Comparison of ENCODE assay signal across 13 mouse cellular contexts in genomic region chr6:48432893-48433816, GRCm38 (mm10). TPM values are rescaled to one million over a fixed set of nuclear protein-coding genes. Genes with fewer than 3 reads are reported as not detected.
A peak's percentile ranks its signal among the peaks of the same experiment; 100 is the strongest.
DNase-seq lines count a peak whose midpoint lies in the region; ATAC-seq and TF ChIP-seq lines count a peak whose summit lies in the region.
"Had no signal": no experiment of that assay in that cellular context is flagged by ENCODE, and none has a peak within 500 bp of the region (broad histone marks: within the 10 kb centered on the region; RNA-seq: fewer than 3 reads in every experiment).

No protein-coding gene starts in this region.

- no peak for TF ChIP-seq CTCF in layer of hippocampus, adult 2 months (conservative IDR thresholded peaks at IDR 0.05)

- H3K9me3 ChIP-seq in embryonic facial prominence, embryonic 13.5 days: no peaks in the 10 kb centered on the region
- H3K9me3 ChIP-seq in intestine, embryonic 14.5 days (ENCODE audit: control insufficient read depth, low read length): no peaks in the 10 kb centered on the region
- H3K9me3 ChIP-seq: midbrain, embryonic 15.5 days had no signal

- intact Hi-C loops in heart, postnatal 25 days (cut with DNase I): no loop called here
- intact Hi-C loops in left cerebral cortex, postnatal 14 days (cut with DNase I): no loop called here

- 0 out of 2 replicates have a peak, but pooled peaks have one; percentile 2 for ATAC-seq in embryonic facial prominence, embryonic 13.5 days (ENCODE audit: insufficient number of reproducible peaks, insufficient read depth, low FRiP score, low TSS enrichment, low read depth)
- peak; percentile 48 for ATAC-seq in intestine, embryonic 14.5 days (replicated peaks; ENCODE audit: low FRiP score, low TSS enrichment, low read depth)
- ATAC-seq: hindbrain, embryonic 16.5 days; midbrain, embryonic 15.5 days had no signal

- peaks cover 4% of the 10 kb centered on the region for H3K27me3 ChIP-seq in embryonic facial prominence, embryonic 13.5 days
- H3K27me3 ChIP-seq in intestine, embryonic 14.5 days (replicated peaks; ENCODE audit: control insufficient read depth, insufficient read depth, low read length): no peaks in the 10 kb centered on the region

- peaks cover 22% of the 10 kb centered on the region for H3K36me3 ChIP-seq in embryonic facial prominence, embryonic 13.5 days
- H3K36me3 ChIP-seq in intestine, embryonic 14.5 days (ENCODE audit: control insufficient read depth, insufficient read depth, low read length): peaks cover 22% of the 10 kb centered on the region
- H3K36me3 ChIP-seq: midbrain, embryonic 15.5 days had no signal

- 54% methylated on average over 12 of the region's 12 CpGs for WGBS in embryonic facial prominence, embryonic 13.5 days
- WGBS in intestine, embryonic 14.5 days: 38% methylated on average over 12 of the region's 12 CpGs

- no peak overlapping the region for H3K4me3 ChIP-seq in layer of hippocampus, adult 2 months
- H3K4me3 ChIP-seq in embryonic facial prominence, embryonic 13.5 days: no peak overlapping the region
- no peak overlapping the region for H3K4me3 ChIP-seq in intestine, embryonic 14.5 days (ENCODE audit: low read depth, low read length)
- H3K4me3 ChIP-seq: midbrain, embryonic 15.5 days had no signal

- H3K4me2 ChIP-seq in embryonic facial prominence, embryonic 13.5 days: peak overlapping the region; percentile 27; the same call in 1 of the 2 replicates
- H3K4me2 ChIP-seq in intestine, embryonic 14.5 days (ENCODE audit: low read length): no peak overlapping the region
- H3K4me2 ChIP-seq: midbrain, embryonic 15.5 days had no signal

- peaks cover 33% of the 10 kb centered on the region for H3K4me1 ChIP-seq in embryonic facial prominence, embryonic 13.5 days
- peaks cover 16% of the 10 kb centered on the region for H3K4me1 ChIP-seq in intestine, embryonic 14.5 days (replicated peaks; ENCODE audit: control insufficient read depth, insufficient read depth, low read length)

- no peak for DNase-seq in layer of hippocampus, adult 2 months (ENCODE audit: low spot score in 2 of 2)
- DNase-seq in layer of hippocampus, postnatal 14 days (ENCODE audit: low spot score in 2 of 2): no peak
- no peak for DNase-seq in intestine, embryonic 14.5 days (ENCODE audit: low spot score)
- DNase-seq in lung, postnatal 10 days: peak; percentile 28
- DNase-seq in heart, postnatal 25 days (ENCODE audit: low spot score): no peak
- DNase-seq in left cerebral cortex, postnatal 14 days (ENCODE audit: low spot score in 2 of 2): no peak
- no peak for DNase-seq in thymus, postnatal 4 days
- DNase-seq: cerebellum, adult 9-11 months; gastrocnemius, postnatal 14 days; right cerebral cortex, postnatal 14 days had no signal

- no peak overlapping the region for H3K9ac ChIP-seq in embryonic facial prominence, embryonic 13.5 days
- H3K9ac ChIP-seq in intestine, embryonic 14.5 days (ENCODE audit: low read length): no peak overlapping the region
- H3K9ac ChIP-seq: midbrain, embryonic 15.5 days had no signal

- H3K27ac ChIP-seq in layer of hippocampus, adult 2 months: peak overlapping the region; percentile 47; the same call in 1 of the 2 replicates
- H3K27ac ChIP-seq in embryonic facial prominence, embryonic 13.5 days: peak overlapping the region; percentile 80
- H3K27ac ChIP-seq in intestine, embryonic 14.5 days (ENCODE audit: low read depth): peak overlapping the region; percentile 30; the same call in 1 of the 2 replicates
- H3K27ac ChIP-seq: midbrain, embryonic 15.5 days had no signal

RNA-seq across cellular contexts. Expression of gene Zfp467, which starts 12.5 kb away (rescaled TPM):
- 10 to 100 TPM; 20.2 to 25.8 TPM for total RNA-seq in layer of hippocampus, adult 2 months (2021)
- 10 to 100 TPM; 19.0 to 20.0 TPM for total RNA-seq in layer of hippocampus, postnatal 14 days (2021)
- polyA plus RNA-seq in embryonic facial prominence, embryonic 13.5 days (2015; fragmentation: Nextera tagmentation; extraction: Ambion mirVana): 30.2 and 31.6 TPM in 2 replicates
- 22.4 and 23.1 TPM in 2 replicates for polyA plus RNA-seq in intestine, embryonic 14.5 days (2014; fragmentation: Nextera tagmentation; extraction: Ambion mirVana)
- total RNA-seq in heart, postnatal 25 days (2021): 10 to 100 TPM; 11.7 to 12.4 TPM
- 10 to 100 TPM; 15.8 to 21.2 TPM for total RNA-seq in left cerebral cortex, postnatal 14 days (2021)

RNA-seq across cellular contexts. Expression of gene Sspo, which starts 14.9 kb away (rescaled TPM):
- total RNA-seq in layer of hippocampus, adult 2 months (2021): 1 to 10 TPM in 1 of 2 experiments, under 1 TPM in 1; 0.92 to 1.5 TPM
- under 1 TPM; 0.44 to 0.57 TPM for total RNA-seq in layer of hippocampus, postnatal 14 days (2021)
- 0.25 and 0.46 TPM in 2 replicates for polyA plus RNA-seq in embryonic facial prominence, embryonic 13.5 days (2015; fragmentation: Nextera tagmentation; extraction: Ambion mirVana)
- polyA plus RNA-seq in intestine, embryonic 14.5 days (2014; fragmentation: Nextera tagmentation; extraction: Ambion mirVana): 0.32 and 0.40 TPM in 2 replicates
- total RNA-seq in heart, postnatal 25 days (2021): under 1 TPM; 0.14 to 0.55 TPM
- total RNA-seq in left cerebral cortex, postnatal 14 days (2021): under 1 TPM; 0.59 to 0.64 TPM

RNA-seq across cellular contexts. Expression of gene Krba1, which starts 37.8 kb away (rescaled TPM):
- 10 to 100 TPM; 42.9 to 49.3 TPM for total RNA-seq in layer of hippocampus, adult 2 months (2021)
- total RNA-seq in layer of hippocampus, postnatal 14 days (2021): 10 to 100 TPM; 39.4 to 43.0 TPM
- 25.8 and 28.0 TPM in 2 replicates for polyA plus RNA-seq in embryonic facial prominence, embryonic 13.5 days (2015; fragmentation: Nextera tagmentation; extraction: Ambion mirVana)
- polyA plus RNA-seq in intestine, embryonic 14.5 days (2014; fragmentation: Nextera tagmentation; extraction: Ambion mirVana): 19.6 and 20.7 TPM in 2 replicates
- total RNA-seq in heart, postnatal 25 days (2021): 10 to 100 TPM; 19.2 to 20.2 TPM
- 10 to 100 TPM; 46.8 to 49.9 TPM for total RNA-seq in left cerebral cortex, postnatal 14 days (2021)

Comparison
In these comparisons a context has a peak if more than half of its experiments do, and no peak if none do; other contexts are left out.
1. H3K27ac ChIP-seq: peak in every context shown above with its lines; median percentile 80 in embryonic facial prominence, embryonic 13.5 days; 47 in layer of hippocampus, adult 2 months; 30 in intestine, embryonic 14.5 days.